Comparison of ENCODE assay signal across 8 mouse cellular contexts in genomic region chr7:35035141-35035553, GRCm38 (mm10). TPM values are rescaled to one million over a fixed set of nuclear protein-coding genes. Genes with fewer than 3 reads are reported as not detected.
DNase-seq lines count a peak whose midpoint lies in the region; ATAC-seq and TF ChIP-seq lines count a peak whose summit lies in the region.

No protein-coding gene starts in this region.

- peaks cover 15% of the 10 kb centered on the region for H3K4me1 ChIP-seq in limb, embryonic 14.5 days (ENCODE audit: control insufficient read depth, insufficient read depth, low read length)
- peaks cover 8% of the 10 kb centered on the region; the same call in 1 of the 2 replicates for H3K4me1 ChIP-seq in limb, embryonic 10.5 days
- H3K4me1 ChIP-seq in kidney, postnatal 0 days (replicated peaks; ENCODE audit: insufficient read depth, low read length), result no peaks in the 10 kb centered on the region; the same call in 1 of the 2 replicates
- peaks cover 48% of the 10 kb centered on the region for H3K4me1 ChIP-seq in neural tube, embryonic 13.5 days (replicated peaks)
- peaks cover 15% of the 10 kb centered on the region for H3K4me1 ChIP-seq in intestine, embryonic 15.5 days (replicated peaks)

- no peaks in the 10 kb centered on the region for H3K9me3 ChIP-seq in limb, embryonic 14.5 days (ENCODE audit: control insufficient read depth, low read length)
- no peaks in the 10 kb centered on the region for H3K9me3 ChIP-seq in limb, embryonic 10.5 days (replicated peaks)
- H3K9me3 ChIP-seq in kidney, postnatal 0 days (replicated peaks; ENCODE audit: low read length), result no peaks in the 10 kb centered on the region
- no peaks in the 10 kb centered on the region for H3K9me3 ChIP-seq in neural tube, embryonic 13.5 days
- no peaks in the 10 kb centered on the region for H3K9me3 ChIP-seq in intestine, embryonic 15.5 days

- H3K9ac ChIP-seq in limb, embryonic 14.5 days (ENCODE audit: low read depth, low read length, severe bottlenecking), result no peak overlapping the region
- H3K9ac ChIP-seq in kidney, postnatal 0 days (ENCODE audit: low read depth, low read length), result no peak overlapping the region
- H3K9ac ChIP-seq in neural tube, embryonic 13.5 days, result no peak overlapping the region
- H3K9ac ChIP-seq in intestine, embryonic 15.5 days, result no peak overlapping the region

- no peak overlapping the region for H3K27ac ChIP-seq in limb, embryonic 14.5 days (replicated peaks; ENCODE audit: low read depth, low read length)
- H3K27ac ChIP-seq in limb, embryonic 10.5 days, result no peak overlapping the region
- H3K27ac ChIP-seq in kidney, postnatal 0 days, result peak overlapping the region; percentile 51
- peak overlapping the region; percentile 70 for H3K27ac ChIP-seq in neural tube, embryonic 13.5 days (replicated peaks)
- no peak overlapping the region for H3K27ac ChIP-seq in intestine, embryonic 15.5 days

- no peak overlapping the region for H3K4me3 ChIP-seq in limb, embryonic 14.5 days (replicated peaks; ENCODE audit: low read length)
- no peak overlapping the region for H3K4me3 ChIP-seq in limb, embryonic 10.5 days
- no peak overlapping the region for H3K4me3 ChIP-seq in kidney, postnatal 0 days (replicated peaks; ENCODE audit: low read depth, low read length)
- no peak overlapping the region for H3K4me3 ChIP-seq in neural tube, embryonic 13.5 days
- no peak overlapping the region for H3K4me3 ChIP-seq in intestine, embryonic 15.5 days (replicated peaks)

- WGBS in limb, embryonic 14.5 days, result 48% methylated on average over 6 of the region's 6 CpGs
- 53% methylated on average over 6 of the region's 6 CpGs for WGBS in limb, embryonic 10.5 days
- 22% methylated on average over 6 of the region's 6 CpGs for WGBS in kidney, postnatal 0 days
- WGBS in neural tube, embryonic 13.5 days, result 14% methylated on average over 6 of the region's 6 CpGs
- WGBS in intestine, embryonic 15.5 days, result 33% methylated on average over 6 of the region's 6 CpGs

- TF ChIP-seq CTCF in kidney, postnatal 0 days (IDR thresholded peaks at IDR 0.05; ENCODE audit: low read depth), result peak; percentile 1; the same call in 1 of the 2 replicates

- no peaks in the 10 kb centered on the region for H3K27me3 ChIP-seq in limb, embryonic 14.5 days (ENCODE audit: control insufficient read depth, insufficient read depth, low read length)
- no peaks in the 10 kb centered on the region for H3K27me3 ChIP-seq in limb, embryonic 10.5 days (ENCODE audit: low read depth, poor library complexity, severe bottlenecking)
- no peaks in the 10 kb centered on the region for H3K27me3 ChIP-seq in kidney, postnatal 0 days (ENCODE audit: insufficient read depth, low read length)
- H3K27me3 ChIP-seq in neural tube, embryonic 13.5 days, result no peaks in the 10 kb centered on the region
- no peaks in the 10 kb centered on the region for H3K27me3 ChIP-seq in intestine, embryonic 15.5 days (replicated peaks)

- no peak for ATAC-seq in limb, embryonic 14.5 days (ENCODE audit: low FRiP score, low read depth)
- no peak for ATAC-seq in kidney, postnatal 0 days (replicated peaks; ENCODE audit: low FRiP score, low read depth)
- ATAC-seq in neural tube, embryonic 13.5 days (ENCODE audit: low read depth), result no peak
- no peak for ATAC-seq in intestine, embryonic 15.5 days

- H3K4me2 ChIP-seq in limb, embryonic 14.5 days (replicated peaks; ENCODE audit: low read depth, low read length, severe bottlenecking), result no peak overlapping the region
- no peak overlapping the region for H3K4me2 ChIP-seq in kidney, postnatal 0 days (ENCODE audit: low read length)
- H3K4me2 ChIP-seq in neural tube, embryonic 13.5 days, result no peak overlapping the region
- H3K4me2 ChIP-seq in intestine, embryonic 15.5 days (replicated peaks), result no peak overlapping the region

- no peak for TF ChIP-seq POLR2A in limb, embryonic 14.5 days (IDR thresholded peaks at IDR 0.05; ENCODE audit: borderline replicate concordance, extremely low read depth, insufficient read depth, insufficient read length)

- H3K36me3 ChIP-seq in limb, embryonic 14.5 days (ENCODE audit: control insufficient read depth, insufficient read depth, low read length), result peaks cover 31% of the 10 kb centered on the region
- peaks cover 69% of the 10 kb centered on the region for H3K36me3 ChIP-seq in limb, embryonic 10.5 days
- peaks cover 26% of the 10 kb centered on the region for H3K36me3 ChIP-seq in kidney, postnatal 0 days (ENCODE audit: insufficient read depth, low read length)
- H3K36me3 ChIP-seq in neural tube, embryonic 13.5 days, result peaks cover 20% of the 10 kb centered on the region; the same call in 1 of the 2 replicates
- 0 out of 2 replicates have a peak, but pooled peaks cover 4% of the 10 kb centered on the region for H3K36me3 ChIP-seq in intestine, embryonic 15.5 days

- DNase-seq in adrenal gland, postnatal 10 days, result peak; percentile 41
- no peak for DNase-seq in adrenal gland, adult 18-20 months (ENCODE audit: low spot score in 2 of 2)
- peak; percentile 16 for DNase-seq in limb, embryonic 14.5 days (ENCODE audit: low spot score)
- DNase-seq in limb, embryonic 10.5 days (ENCODE audit: low spot score), result no peak
- DNase-seq in kidney, postnatal 0 days (ENCODE audit: low spot score), result peak; percentile 62
- no peak for DNase-seq in spleen, adult 18-20 months

RNA-seq across cellular contexts. Expression of gene Cebpg, which starts 21.2 kb away (rescaled TPM):
- 10 to 100 TPM; 41.6 to 51.3 TPM for total RNA-seq in adrenal gland, postnatal 10 days (2021)
- total RNA-seq in adrenal gland, adult 18-20 months (2021), result 10 to 100 TPM; 57.2 to 70.4 TPM
- polyA plus RNA-seq in limb, embryonic 14.5 days (2012; rRNA removed), result 18.1 and 27.6 TPM in 2 replicates
- polyA plus RNA-seq in limb, embryonic 14.5 days (2014; fragmentation: Nextera tagmentation; extraction: Ambion mirVana), result 39.3 and 41.6 TPM in 2 replicates
- polyA plus RNA-seq in limb, embryonic 10.5 days (2016; fragmentation: Nextera tagmentation; extraction: Ambion mirVana), result 40.3 and 44.9 TPM in 2 replicates
- 30.8 and 32.4 TPM in 2 replicates for polyA plus RNA-seq in kidney, postnatal 0 days (2015; fragmentation: Nextera tagmentation; extraction: Ambion mirVana)
- polyA plus RNA-seq in neural tube, embryonic 13.5 days (2015; fragmentation: Nextera tagmentation; extraction: Ambion mirVana), result 38.7 and 40.0 TPM in 2 replicates
- 44.5 and 45.3 TPM in 2 replicates for polyA plus RNA-seq in intestine, embryonic 15.5 days (2015; fragmentation: Nextera tagmentation; extraction: Ambion mirVana)

Comparison
In these comparisons a context has a peak if more than half of its experiments do, and no peak if none do; other contexts are left out.
1. DNase-seq: peak in adrenal gland, postnatal 10 days (single experiment), limb, embryonic 14.5 days (single experiment) and kidney, postnatal 0 days (single experiment); none in adrenal gland, adult 18-20 months (0 of 2), limb, embryonic 10.5 days (single experiment) and spleen, adult 18-20 months (0 of 2).
2. H3K27ac ChIP-seq: peak in kidney, postnatal 0 days (single experiment) and neural tube, embryonic 13.5 days (single experiment); none in limb, embryonic 14.5 days (single experiment), limb, embryonic 10.5 days (single experiment) and intestine, embryonic 15.5 days (single experiment).